Mouse (Mus musculus): ENCODE data around the gene Slc2a5.

DNA sequence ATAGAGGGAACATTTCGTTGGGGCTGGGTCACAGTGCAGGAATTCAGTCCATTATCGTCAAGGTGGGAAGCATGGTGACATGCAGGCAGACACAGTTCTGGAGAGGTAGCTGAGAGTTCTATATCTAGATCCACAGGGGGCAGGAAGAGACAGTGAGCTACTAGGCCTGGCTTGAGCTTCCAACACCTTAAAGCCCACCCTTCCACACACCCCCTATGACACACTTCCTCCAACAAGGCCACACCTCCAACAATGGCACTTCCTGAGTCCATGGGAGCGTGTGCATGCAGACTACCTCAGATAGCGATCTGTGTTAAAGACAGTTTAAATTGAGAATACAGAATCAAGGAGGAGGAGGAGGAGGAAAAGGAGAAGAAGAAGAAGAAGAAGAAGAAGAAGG is 36.6 kb downstream of the Slc2a5 start:
- TF ChIP-seq POLR2A (IDR thresholded peaks at IDR 0.05; ENCODE audit: borderline replicate concordance, insufficient read depth, low read length) (no peak), CTCF (IDR thresholded peaks at IDR 0.05; ENCODE audit: borderline replicate concordance, insufficient read depth, low read depth, low read length) (no peak)
